Mouse (Mus musculus): ENCODE measurements around the gene Uspl1. TPM values are rescaled to one million over a fixed set of nuclear protein-coding genes. Genes with fewer than 3 reads are reported as not detected.

Gene Uspl1
- polyA plus RNA-seq, 1 experiment from 2014 or later = 16.9 TPM

DNA sequence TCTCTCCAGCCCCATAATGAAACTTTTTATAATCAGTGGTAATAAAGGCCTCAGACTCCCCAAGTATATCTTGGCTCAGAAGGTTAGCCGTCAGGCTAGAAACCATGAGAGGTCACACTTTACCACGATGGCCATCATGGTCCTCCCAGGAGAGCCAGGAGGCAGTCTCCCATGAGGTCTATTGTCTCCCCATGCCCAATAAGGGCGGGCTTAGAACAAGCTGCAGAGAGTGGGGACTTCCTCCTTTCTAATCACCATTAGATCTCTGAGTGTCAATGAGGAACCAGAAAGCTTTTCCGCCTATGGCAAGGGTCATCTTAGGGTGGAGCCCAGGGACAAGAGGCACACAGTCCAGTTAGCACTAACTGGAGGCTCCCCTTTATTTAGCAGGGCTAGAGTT, 37.2 kb downstream of the Uspl1 start:
- H3K4me3 ChIP-seq (ENCODE audit: low read depth, low read length) = no peak overlapping the region
- no peak for ATAC-seq
- H3K36me3 ChIP-seq (ENCODE audit: control insufficient read depth, insufficient read depth) = no peaks in the 10 kb centered on the region
- 78% methylated on average over 4 of the region's 4 CpGs for WGBS
- H3K27ac ChIP-seq (ENCODE audit: low read depth, low read length) = no peak overlapping the region
- H3K9me3 ChIP-seq (ENCODE audit: control insufficient read depth) = no peaks in the 10 kb centered on the region
- no peak overlapping the region for H3K4me2 ChIP-seq (replicated peaks; ENCODE audit: low read depth)
- no peak for TF ChIP-seq CTCF (IDR thresholded peaks at IDR 0.05; ENCODE audit: low read depth)
- H3K27me3 ChIP-seq (replicated peaks; ENCODE audit: control insufficient read depth, insufficient read depth, low read length) = no peaks in the 10 kb centered on the region
- no peak overlapping the region for H3K9ac ChIP-seq (ENCODE audit: low read depth, low read length)
- H3K4me1 ChIP-seq (replicated peaks; ENCODE audit: control insufficient read depth, insufficient read depth, low read length) = no peaks in the 10 kb centered on the region

DNA sequence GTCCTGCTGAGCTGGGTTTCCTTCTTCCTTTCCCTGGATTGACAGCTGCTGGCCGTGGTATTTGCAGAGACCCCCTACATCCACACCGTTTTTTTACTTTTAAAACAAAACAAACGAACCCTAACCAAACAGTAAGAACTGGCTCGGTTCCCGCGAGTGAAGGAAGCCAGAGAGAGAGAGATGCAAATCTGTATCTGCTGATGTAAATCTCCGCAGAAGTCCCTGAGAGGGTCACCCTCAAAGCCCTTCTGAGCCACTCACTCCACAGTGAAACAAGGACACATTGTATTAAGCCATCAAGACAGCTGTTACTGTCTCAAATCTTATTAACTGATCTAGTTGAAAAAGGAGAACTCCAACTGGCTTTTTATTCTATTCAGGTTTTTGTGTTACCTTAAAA, 40.5 kb downstream of the Uspl1 start:
- TF ChIP-seq CTCF (IDR thresholded peaks at IDR 0.05; ENCODE audit: low read depth) = no peak
- H3K9ac ChIP-seq (ENCODE audit: low read depth, low read length) = no peak overlapping the region
- no peak overlapping the region for H3K27ac ChIP-seq (ENCODE audit: low read depth, low read length)
- H3K4me1 ChIP-seq (replicated peaks; ENCODE audit: control insufficient read depth, insufficient read depth, low read length) = no peaks in the 10 kb centered on the region
- H3K36me3 ChIP-seq (ENCODE audit: control insufficient read depth, insufficient read depth) = no peaks in the 10 kb centered on the region
- H3K4me2 ChIP-seq (replicated peaks; ENCODE audit: low read depth) = no peak overlapping the region
- ATAC-seq = no peak
- no peak overlapping the region for H3K4me3 ChIP-seq (ENCODE audit: low read depth, low read length)
- no peaks in the 10 kb centered on the region for H3K9me3 ChIP-seq (ENCODE audit: control insufficient read depth)
- WGBS = 12% methylated on average over 7 of the region's 7 CpGs
- no peaks in the 10 kb centered on the region for H3K27me3 ChIP-seq (replicated peaks; ENCODE audit: control insufficient read depth, insufficient read depth, low read length)

DNA sequence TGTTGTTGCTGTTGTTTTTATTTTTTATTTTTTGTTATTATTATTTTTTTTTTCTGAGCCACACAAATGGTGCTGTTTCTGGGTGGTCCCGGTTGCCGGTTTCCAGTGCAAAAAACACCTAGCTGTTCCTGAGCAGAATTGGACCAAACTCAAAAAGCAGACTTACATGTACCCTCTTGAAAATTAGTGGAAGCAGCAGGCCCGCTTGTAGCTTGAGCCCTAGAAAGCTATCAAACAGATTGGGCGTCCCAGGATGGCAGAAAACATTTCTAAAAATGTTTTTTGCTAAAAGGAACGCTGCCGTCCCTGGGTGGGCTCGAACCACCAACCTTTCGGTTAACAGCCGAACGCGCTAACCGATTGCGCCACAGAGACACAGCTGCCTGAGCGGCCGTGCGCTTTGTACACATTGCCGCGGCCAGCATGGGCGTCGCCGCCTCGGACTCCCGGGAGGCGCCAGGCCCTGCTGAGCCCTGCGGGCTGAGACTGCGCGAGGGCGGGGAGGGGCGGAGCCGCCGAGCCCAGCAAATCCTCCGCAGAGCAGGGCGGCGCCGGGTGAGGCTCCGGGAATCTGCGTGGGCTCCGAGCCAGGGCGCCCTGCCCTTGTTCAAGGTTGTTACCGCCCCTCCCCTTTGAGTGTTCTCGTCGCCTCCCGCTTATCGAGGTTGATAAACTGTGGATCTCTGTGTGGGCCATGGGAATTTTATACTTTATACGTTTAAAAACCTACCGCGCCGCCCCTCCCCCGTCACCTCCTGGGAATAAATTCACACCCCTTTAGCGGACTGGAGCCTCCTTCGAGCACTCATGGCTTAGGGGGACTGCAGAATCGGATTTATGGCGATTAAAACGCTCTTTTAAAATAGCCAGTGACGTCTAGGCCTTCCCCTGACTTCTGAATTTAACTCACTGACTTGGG, 44.8 kb downstream of the Uspl1 start:
- H3K9ac ChIP-seq (ENCODE audit: low read depth, low read length) = peak overlapping the region; percentile 58; the same call in 1 of the 2 replicates
- H3K4me3 ChIP-seq (ENCODE audit: low read depth, low read length) = peak overlapping the region; percentile 46
- 2% methylated on average over 55 of the region's 55 CpGs for WGBS
- peak; percentile 100 for ATAC-seq
- H3K9me3 ChIP-seq (ENCODE audit: control insufficient read depth) = no peaks in the 10 kb centered on the region
- no peak for TF ChIP-seq CTCF (IDR thresholded peaks at IDR 0.05; ENCODE audit: low read depth)
- H3K4me1 ChIP-seq (replicated peaks; ENCODE audit: control insufficient read depth, insufficient read depth, low read length) = no peaks in the 10 kb centered on the region
- no peaks in the 10 kb centered on the region for H3K36me3 ChIP-seq (ENCODE audit: control insufficient read depth, insufficient read depth)
- peak overlapping the region; percentile 73 for H3K27ac ChIP-seq (ENCODE audit: low read depth, low read length)
- H3K27me3 ChIP-seq (replicated peaks; ENCODE audit: control insufficient read depth, insufficient read depth, low read length) = no peaks in the 10 kb centered on the region
- H3K4me2 ChIP-seq (replicated peaks; ENCODE audit: low read depth) = peak overlapping the region; percentile 60

- Histone ChIP-seq H3K4me1 (replicated peaks; ENCODE audit: control insufficient read depth, insufficient read depth, low read length) (no peaks in the 10 kb centered on the region), H3K27ac (ENCODE audit: low read depth, low read length) (peak overlapping the region; percentile 73), H3K27me3 (replicated peaks; ENCODE audit: control insufficient read depth, insufficient read depth, low read length) (no peaks in the 10 kb centered on the region), H3K9ac (ENCODE audit: low read depth, low read length) (peak overlapping the region; percentile 58; the same call in 1 of the 2 replicates), H3K36me3 (ENCODE audit: control insufficient read depth, insufficient read depth) (no peaks in the 10 kb centered on the region), H3K4me2 (replicated peaks; ENCODE audit: low read depth) (peak overlapping the region; percentile 60), H3K4me3 (ENCODE audit: low read depth, low read length) (peak overlapping the region; percentile 46), H3K9me3 (ENCODE audit: control insufficient read depth) (no peaks in the 10 kb centered on the region)
- 80% methylated on average over 18 of the region's 18 CpGs for WGBS
- ATAC-seq = no peak
- no peak for TF ChIP-seq CTCF (IDR thresholded peaks at IDR 0.05; ENCODE audit: low read depth)
These were observed 45.6 kb downstream of the Uspl1 start for GRCm38 (mm10) chr5:149229619-149230339.

GRCm38 (mm10) chr5:149235002-149235401, 50.9 kb downstream of the Uspl1 start:
- no peaks in the 10 kb centered on the region for H3K4me1 ChIP-seq (replicated peaks; ENCODE audit: control insufficient read depth, insufficient read depth, low read length)
- H3K4me3 ChIP-seq (ENCODE audit: low read depth, low read length) = no peak overlapping the region
- no peaks in the 10 kb centered on the region for H3K27me3 ChIP-seq (replicated peaks; ENCODE audit: control insufficient read depth, insufficient read depth, low read length)
- no peak overlapping the region for H3K9ac ChIP-seq (ENCODE audit: low read depth, low read length)
- no peak for ATAC-seq
- no peak for TF ChIP-seq CTCF (IDR thresholded peaks at IDR 0.05; ENCODE audit: low read depth)
- 76% methylated on average over 7 of the region's 7 CpGs for WGBS
- no peaks in the 10 kb centered on the region for H3K36me3 ChIP-seq (ENCODE audit: control insufficient read depth, insufficient read depth)
- H3K4me2 ChIP-seq (replicated peaks; ENCODE audit: low read depth) = no peak overlapping the region
- H3K9me3 ChIP-seq (ENCODE audit: control insufficient read depth) = no peaks in the 10 kb centered on the region
- no peak overlapping the region for H3K27ac ChIP-seq (ENCODE audit: low read depth, low read length)

GRCm38 (mm10) chr5:149237221-149237950, 53.2 kb downstream of the Uspl1 start:
- WGBS = 76% methylated on average over 24 of the region's 24 CpGs
- H3K9me3 ChIP-seq (ENCODE audit: control insufficient read depth) = 0 out of 2 replicates have a peak, but pooled peaks cover 6% of the 10 kb centered on the region
- no peak overlapping the region for H3K27ac ChIP-seq (ENCODE audit: low read depth, low read length)
- H3K4me1 ChIP-seq (replicated peaks; ENCODE audit: control insufficient read depth, insufficient read depth, low read length) = no peaks in the 10 kb centered on the region
- TF ChIP-seq CTCF (IDR thresholded peaks at IDR 0.05; ENCODE audit: low read depth) = no peak
- H3K4me3 ChIP-seq (ENCODE audit: low read depth, low read length) = no peak overlapping the region
- no peak overlapping the region for H3K9ac ChIP-seq (ENCODE audit: low read depth, low read length)
- H3K36me3 ChIP-seq (ENCODE audit: control insufficient read depth, insufficient read depth) = no peaks in the 10 kb centered on the region
- no peak overlapping the region for H3K4me2 ChIP-seq (replicated peaks; ENCODE audit: low read depth)
- no peak for ATAC-seq
- no peaks in the 10 kb centered on the region for H3K27me3 ChIP-seq (replicated peaks; ENCODE audit: control insufficient read depth, insufficient read depth, low read length)

Data from intestine, postnatal 0 days (tissue).